Mouse (Mus musculus): Measurements from ENCODE around the gene Rps27.

DNA sequence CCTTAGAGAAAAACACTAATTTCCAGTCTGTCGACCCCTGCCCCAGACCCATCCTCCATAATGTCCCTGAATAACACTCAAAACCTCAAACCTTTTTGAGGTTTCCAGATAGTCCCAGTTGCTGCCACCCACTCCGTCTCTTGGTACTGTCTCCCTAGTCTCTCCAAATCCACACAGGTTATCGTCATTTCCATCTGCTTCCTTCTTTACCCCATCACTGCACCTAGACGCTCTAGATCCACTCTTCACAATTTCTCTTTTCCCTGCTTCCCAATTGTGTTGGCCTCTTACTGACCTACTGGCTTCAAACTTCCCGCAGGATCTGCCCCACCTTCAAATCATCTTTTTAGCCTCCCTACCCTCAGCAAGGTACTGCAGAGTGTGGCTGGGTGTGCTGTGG lies 7.7 kb upstream of the Rps27 start:
- TF ChIP-seq CTCF (IDR thresholded peaks at IDR 0.05; ENCODE audit: low read depth): no peak
- no peak for TF ChIP-seq EP300 (IDR thresholded peaks at IDR 0.05; ENCODE audit: low read depth)
